Mouse (Mus musculus): ENCODE measurements around the gene Cyth3.

Gene Cyth3

DNA sequence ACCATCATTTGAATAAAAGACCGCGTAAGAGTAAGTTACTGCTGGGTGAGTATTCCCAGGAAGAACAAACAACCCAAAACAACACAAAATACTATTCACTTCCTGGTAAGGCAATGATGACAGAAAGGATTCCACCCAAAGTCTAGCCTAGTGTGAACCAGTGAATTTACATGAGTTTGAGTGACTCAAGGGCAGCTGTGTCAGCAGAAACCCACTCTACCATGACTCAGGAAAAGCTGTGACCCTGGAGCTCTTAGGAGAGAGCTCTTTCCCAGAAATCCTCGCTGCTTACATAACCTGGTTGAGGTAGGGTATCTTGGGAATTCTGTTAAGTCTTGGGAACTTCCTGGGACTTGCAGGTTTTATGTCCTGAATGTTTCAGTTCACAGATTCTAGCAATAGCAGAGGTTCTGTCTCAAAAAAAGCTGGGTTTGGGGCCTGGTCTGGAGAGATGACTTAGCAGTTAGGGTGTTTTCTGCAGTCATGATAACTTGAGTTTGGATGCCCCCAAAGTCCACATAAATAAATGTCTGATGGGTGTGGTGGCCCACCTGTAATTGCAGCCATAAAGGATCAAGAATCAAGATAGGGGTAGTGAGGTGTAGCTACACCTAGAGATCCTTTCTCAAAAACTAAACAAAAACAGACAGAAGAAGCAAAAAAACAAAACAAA, 5.5 kb upstream of the Cyth3 start:
- DNase-seq = no peak

DNA sequence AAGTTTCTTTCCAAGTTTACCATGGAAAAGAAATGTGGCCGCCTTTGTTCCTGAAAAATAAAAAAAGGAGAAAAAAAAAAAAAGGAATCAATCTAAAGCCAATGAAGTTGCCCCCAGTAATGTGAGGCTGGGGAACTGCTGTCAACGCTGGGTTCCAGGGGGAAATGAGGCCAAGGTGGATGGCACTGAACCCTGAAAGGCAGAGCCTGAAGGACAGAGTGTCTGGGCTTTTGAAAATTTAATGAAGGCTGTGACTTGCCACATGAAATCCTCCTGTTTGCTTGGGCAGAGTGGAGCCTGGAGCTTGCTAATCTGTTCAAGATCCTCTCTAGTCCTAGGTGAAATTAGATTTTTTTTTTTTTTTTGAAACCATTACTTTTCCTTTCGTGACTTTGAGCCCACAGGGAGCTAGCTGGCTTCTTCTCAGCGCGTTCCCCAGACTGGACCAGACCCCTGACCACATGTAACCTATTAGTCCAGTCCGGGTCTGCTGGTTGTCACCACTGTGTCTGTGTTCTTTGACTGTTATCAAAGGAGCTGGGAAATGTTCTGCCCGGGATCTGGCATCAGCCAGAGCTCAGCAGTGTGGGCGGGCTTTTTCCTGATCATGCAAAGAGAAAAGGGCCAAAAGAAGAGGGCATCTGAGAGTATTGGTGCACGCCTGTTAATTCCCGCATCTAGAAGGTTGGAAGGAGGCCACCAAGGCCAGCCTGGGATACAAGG, 4.6 kb upstream of the Cyth3 start:
- DNase-seq = peak; percentile 28

DNA sequence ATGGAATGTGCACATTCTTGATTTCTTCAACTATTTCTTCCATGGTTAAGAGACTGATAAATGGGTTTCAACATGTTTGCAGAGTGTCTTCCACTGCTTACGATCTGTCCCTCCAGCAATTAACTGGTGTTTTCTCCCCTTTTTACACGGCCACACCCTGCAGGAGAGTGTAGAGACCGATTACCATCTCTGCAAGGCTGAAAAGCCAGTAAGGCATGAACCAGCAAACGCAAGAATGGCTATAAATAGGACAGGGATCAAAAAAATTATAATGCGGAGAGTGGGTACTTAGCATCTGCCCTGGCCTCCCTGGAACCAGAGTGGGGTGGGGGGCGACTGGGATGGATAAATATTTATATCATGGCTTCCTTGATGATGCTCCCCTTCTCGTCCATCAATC, 3.7 kb upstream of the Cyth3 start:
- DNase-seq = peak; percentile 40

DNA sequence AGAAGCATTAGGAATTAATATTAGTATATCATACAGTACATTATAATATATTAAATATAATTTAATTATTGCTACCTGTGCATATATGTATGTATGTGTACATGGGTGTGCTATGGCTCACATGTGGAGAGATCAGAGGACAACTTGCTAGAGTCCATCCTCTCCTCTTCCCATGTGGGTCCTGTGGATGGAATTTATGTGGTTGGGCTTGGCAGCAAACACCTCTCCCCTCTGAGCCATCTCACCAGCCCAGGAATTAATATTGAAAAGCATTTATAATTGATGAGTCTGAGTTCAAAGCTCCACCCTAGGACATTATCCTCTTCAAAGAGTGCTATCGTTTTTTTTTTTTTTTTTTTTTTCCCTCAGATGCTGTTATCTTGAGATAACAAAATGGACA, 2.1 kb upstream of the Cyth3 start:
- no peak for DNase-seq

DNA sequence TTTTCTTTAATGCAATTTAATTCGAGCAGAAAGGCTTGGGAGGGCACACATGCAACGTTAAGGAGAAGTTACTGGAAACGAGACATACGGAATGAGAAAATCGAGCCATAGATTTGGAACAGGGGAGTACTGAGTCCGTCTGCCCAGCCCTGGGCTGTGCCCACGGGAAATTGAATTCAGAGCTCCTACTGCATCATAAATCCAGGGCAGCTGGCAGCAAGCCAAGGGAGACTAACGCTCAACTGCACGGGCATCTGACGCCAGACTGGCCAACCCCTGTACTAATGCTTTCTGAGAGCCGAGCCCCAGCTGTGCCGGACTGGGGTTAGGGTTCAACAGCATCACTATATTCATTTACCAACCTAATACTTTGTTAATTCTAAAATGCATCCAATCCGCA, 1.3 kb upstream of the Cyth3 start:
- DNase-seq = peak; percentile 74

DNA sequence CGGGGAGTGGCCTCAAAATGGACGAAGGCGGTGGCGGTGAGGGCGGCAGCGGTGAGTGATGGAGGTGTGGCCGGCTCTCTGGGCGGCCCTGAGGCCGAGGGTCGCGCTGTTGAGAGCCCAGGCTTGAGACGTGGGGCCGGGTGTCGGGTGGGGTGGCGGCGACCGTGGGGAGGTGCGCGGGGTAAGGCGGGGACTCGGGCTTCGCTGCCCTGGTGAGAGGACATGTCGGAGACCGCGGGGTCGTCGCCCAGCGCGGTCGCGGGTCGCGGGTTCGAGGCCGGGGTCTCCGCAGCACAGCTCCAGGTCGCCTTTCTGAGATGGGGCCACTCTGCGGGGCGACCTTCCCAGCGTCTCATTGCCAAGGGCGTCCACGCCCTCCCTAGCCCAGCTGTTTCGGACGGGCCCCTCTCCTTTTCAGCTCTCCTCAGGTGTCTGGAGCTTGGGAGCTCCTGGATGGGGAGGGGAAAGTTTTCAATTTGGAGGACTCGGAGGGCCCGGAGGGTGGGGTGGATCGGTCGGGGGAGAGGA, 440 bp downstream of the Cyth3 start:
- DNase-seq = no peak

DNA sequence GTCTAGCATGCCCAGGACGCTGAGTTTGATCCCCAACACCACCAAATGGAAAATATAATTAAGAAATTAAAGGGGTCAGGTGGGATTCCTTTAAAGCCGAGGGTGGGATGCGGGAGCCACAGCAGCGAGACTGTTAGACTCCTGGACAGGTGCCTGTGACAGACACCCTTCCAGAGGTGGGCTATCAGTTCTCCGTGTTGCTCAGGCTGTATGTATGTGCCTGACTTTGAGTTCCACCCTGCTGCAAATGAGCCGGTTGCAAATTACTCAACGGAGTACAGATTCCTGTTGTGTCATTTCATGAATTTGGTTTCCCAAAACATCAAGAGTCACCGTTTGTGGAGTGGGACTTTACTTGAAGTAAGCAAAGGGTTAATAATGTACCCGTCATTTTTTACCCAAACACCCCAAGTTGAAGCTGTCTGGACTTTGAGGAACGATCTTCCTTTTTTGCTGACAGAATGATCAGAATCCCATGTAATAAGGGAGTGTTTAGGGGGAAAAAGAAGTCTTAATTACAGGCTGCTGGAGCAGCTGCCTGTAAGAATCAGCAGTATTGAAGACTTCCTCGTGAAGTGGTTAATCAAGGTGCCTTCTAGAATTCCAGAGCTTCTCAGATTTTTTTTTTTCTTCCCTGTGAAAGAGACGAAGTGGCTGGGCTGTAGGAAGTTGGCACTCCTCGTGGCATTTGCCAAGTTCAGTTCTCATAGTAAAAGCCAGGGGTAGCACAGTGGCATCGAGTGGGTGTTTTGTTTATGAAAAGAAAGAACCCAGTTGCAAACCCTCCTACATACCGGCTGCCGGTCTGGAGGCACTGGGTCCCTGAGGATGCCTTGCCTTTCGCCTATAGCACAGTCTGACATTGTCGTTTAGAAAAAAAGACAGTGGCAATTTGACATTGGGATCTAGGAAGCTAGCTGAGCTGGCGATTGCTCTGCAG, 1.4 kb downstream of the Cyth3 start:
- DNase-seq = peak; percentile 23

DNA sequence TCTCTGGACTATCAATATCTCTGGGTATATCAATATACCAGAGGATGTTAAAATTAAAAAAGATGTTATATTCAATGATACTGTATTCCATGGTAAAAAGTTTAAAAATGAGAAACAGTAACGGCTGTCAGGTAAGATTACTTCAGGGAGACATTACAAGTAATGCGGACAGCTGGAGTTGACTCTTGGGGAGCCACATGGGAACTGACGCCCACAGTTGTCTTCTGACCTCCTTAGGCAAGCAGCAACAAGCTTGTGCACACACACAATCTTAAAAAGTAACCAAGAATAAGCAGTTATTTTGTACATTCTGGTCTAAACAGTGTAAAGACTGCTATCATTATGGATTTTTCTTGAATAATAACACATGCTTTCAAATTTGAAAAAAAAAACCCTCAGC, 2.2 kb downstream of the Cyth3 start:
- no peak for DNase-seq

DNA sequence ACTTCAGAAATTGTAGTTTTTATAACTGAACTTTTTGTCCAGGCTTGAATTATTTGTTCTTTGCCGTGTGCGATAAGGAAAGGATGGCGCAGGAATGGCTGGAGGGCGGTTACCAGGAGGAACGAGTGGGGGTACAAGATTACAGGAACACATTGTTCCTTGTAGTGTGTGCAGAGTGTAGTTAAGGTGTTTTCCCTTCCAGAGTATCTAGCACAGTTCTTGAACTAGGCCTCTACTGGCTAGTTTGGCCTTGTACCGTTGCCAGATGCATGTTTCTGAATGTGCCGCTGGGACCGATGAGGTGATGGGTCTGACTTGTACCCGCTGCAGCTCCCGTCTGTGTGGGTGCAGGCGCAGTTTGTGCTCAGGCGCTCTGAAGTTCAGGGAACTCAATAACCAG, 3.2 kb downstream of the Cyth3 start:
- DNase-seq = peak; percentile 73

DNA sequence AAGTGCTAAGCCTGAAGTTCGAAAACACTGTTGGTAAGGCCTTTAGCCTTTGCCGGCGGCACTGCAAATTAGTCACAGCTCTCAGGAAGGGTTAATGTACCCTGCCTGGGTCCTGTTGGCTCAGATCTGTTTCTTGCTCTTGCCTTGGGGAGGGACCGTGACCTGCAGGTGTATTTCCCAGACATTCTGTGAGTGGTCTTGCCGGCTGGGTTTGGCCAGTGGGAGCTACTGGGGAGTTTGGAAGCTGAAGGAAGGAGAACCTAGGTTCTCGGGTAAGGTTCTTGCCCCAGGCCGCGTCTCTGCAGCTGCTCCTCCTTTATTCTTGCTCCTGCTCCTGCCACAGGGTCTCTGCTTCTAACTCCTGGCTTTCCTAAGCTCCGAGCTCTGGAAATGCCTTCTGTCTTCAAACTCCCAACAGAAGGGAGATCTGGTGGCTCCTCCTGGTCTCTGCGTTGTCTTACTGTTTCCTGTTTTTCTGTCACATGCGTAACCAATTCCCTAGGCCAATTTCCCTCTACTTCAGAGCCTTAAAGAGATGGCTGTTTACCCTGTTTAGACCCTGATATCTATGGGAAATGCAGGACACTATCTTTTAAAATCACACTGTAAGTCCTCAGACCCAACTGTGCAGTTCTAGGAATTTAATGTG, 3.8 kb downstream of the Cyth3 start:
- peak; percentile 28 for DNase-seq

DNA sequence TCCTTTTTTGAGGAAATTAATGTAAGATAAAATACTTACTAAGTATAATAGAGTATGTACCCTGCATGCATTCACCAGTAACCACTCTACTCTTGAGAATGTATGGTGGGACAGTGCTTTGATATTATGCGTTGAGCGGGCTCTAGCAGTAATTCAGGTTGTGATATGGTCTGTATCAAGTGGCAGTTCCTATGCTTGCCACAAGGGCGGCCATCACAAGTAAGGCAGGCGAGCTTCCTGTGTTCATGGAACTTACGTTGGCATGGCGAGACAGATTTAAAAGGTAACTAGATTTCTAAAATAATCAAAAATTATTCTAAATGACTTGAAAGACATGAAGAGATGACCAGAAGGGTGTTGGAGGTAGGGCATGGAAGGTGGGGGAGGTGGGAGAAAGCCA, 5.3 kb downstream of the Cyth3 start:
- DNase-seq = no peak

DNA sequence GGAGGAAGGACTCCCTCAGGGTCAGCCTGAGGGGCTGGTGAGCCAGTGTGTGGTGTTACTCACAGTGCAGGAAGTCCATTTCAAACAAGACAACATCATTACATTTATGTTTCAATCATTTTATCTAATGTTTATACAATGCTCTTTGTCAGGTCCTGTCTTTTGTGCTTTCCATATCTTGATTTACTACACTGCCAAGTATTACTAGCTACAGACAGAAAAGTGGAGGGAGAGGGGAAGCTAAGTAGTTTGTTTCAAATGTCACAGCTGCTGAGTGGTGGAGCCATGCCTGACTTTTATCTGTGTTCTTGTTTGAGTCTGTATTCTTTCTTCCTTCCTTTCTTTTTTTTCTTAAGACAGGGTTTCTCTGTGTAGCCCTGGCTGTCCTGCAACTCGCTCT, 5.7 kb downstream of the Cyth3 start:
- DNase-seq = no peak

DNA sequence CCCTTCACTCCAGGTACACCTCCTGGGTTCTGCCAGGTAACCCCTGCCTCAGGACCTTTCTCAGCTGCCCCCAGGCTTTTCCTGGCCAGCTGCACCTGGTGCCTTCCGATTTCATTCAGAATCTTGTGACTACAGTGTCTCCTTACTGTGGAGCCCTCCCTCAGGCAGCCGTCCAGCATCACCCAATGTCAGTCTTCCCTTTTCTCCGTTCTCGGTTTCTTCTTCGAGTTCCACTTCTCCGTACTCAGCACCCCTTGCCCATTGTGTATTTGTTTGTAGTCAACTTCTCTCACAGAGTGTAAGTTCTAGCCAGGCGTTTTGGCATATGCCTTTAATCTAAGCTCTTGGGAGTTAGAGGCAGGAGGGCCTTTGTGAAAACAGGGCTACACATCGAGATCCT, 7.4 kb downstream of the Cyth3 start:
- DNase-seq = no peak

DNA sequence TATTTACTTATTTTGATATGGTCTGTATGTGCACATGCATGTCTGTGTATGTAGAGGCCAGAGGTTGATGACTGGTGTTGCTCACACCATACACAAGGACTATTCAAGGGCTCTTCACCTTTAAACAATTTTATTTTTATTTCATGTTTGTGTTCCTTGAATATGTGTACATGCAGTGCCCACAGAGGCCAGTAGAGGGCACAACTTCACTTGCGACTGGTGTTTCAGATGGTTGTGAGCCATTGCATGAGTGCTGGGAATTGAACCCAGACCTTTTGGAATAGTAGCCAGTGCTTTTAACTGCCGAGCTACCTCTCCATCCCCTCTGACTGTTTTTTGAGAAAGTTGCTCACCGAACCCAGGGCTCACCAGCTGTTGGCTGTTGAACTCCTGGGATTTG, 8.0 kb downstream of the Cyth3 start:
- no peak for DNase-seq

DNA sequence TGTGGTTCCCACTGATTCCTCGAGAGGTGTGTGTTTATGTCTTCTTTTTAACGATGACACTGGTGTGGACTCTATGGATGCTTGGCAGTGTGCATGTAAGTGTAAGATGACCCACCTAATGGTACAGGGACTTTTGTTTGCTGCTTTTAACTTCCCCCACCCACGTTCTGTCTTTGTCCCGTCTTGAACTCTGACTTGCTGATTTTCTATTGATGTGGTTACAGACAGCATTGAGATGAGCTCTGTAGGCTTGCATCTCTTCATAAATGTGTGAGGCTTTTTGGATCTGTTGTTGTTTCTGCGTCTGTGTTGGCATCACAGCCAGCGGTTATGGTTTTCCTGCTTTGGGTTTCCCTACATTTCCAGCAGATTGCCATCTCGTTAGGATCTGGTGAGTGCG, 8.5 kb downstream of the Cyth3 start:
- no peak for DNase-seq

DNA sequence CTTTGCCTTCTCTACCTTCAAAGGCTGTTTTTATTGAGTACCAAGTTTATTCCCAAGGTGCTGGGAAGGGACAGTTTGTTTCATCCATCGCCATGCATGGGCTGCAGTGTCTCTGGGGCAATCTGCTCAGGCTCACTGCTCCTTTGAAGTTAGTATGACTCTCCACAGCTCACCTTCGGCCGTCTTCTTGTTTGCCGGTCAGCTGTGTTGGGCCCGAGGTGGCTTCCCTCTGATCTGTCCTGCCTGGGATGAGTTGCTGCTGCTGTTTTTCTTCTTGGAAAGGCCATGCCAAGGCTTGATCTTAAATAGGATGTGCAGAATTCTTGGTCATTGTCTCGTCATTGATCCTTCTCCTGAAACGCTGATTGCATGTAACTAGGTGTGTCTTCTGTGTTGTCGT, 9.3 kb downstream of the Cyth3 start:
- no peak for DNase-seq

DNA sequence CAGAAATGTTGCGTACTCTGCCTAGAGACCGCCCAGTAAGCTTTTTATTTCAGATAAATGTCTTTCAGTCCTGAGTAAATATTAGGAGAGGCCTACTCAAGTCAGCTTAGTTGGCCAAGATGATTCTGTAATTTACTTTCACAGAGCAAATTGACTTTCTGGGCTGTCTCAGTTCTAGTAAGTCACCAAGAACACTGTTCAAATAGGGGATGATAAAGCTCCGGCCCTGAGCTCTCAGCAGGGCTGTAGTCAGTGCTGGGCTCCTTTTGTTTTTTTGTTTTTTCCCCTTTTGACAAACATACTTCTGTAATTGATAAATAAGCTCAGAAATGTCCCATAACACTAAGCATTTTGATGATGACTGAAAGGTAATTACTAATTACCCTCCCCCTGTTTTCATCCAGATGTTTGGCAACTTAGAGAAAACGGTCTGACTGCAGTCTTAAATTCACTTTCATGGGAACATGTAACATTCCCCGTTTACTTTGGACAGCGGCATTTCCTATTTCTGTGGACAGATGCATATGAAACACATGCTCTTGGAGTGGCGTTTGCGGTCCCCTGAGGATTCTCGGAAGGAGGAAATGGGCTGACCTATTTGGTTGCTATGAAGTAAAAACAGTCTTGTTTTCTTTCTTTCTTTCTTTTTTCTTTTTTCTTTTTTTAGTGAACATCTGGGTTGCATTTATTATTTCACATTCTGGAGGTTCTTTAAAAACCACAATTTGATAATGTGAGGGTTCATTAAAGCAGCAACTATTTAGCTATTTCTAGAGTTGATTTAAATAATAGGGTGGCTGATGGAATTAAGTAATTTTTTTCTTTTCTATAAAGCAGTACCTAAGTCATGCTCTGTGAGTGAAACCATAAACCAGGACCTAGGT, 10.7 kb downstream of the Cyth3 start:
- peak; percentile 64 for DNase-seq

DNA sequence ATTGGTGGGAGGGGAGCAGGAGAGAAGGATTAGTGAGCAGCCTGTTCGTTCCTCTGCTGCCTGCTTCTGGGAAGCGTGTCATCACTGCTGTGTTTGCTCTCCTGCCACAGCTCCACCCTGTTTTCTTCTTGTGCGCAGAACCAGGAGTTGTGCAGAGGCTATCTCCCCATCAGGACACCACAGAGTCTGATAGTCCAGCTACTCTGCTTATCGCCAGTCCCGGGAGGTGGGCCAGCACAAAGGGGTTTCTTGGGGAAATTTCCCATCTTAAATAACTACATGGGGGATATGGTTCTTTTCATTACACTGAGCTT, 11.3 kb downstream of the Cyth3 start:
- DNase-seq = no peak

DNA sequence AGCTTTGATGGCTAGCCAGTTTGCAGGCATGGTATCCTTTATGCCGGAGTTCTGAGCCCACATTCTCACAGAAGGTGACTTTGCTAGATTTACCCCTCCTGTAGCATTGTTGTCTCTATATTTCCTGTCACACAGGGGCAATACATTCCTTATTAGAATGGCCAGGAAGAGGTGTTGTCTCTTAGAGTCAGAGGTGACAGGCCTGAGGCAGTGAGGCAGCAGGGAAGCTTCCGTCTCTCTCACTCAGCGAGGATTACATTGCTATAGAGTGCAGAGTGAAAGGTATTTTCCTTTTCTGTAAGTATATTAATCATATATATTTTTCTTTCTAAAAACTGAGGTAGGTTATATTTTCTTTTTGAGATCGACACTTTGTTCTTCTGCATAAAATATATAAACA, 11.6 kb downstream of the Cyth3 start:
- DNase-seq = no peak

DNA sequence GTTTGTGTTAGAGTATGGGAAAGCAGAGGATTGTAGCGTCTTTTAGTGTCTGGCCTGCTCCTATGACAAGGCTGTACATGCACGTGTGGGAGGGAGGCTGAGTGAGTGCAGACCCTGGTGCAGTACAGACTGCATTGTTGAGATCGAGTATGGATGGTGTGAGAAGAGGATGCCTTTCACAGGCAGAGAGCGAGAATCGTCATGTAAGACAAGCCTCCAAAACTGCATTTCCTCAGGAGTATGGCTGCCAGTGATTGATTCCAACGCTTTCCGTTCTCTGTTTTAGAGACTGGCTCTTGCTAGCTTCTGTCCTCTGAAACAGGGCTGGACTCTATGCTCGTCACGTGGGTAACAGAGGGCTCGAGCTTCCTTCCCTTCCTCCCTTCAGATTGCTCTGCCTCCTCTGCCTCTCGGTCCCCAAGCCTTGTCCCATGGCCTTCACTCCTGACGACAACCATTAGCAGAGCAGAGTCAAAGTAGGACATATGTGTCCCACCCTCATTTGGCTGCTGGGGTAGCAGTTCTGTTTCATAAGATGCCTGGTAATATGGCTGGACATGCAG, 12.4 kb downstream of the Cyth3 start:
- peak; percentile 45 for DNase-seq

DNA sequence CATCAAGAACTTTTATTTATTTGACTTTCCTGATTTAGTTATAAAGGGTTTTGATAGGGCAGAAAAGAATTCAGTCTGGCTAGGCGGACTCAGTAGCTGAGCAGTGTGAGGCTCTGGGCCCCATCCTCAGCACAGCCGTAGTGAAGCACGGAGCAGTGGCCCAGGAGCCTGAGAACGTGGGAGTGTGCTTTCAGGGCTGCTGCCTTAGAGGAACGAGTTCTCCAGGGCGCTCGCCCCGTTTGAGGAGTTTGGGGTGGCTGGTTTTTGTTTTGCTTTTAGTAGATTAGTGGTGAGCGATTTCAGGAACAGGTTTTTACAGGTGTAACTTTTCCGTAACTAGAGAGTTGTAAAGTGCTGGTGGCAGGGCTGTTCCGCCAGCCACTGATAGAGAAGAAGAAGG, 13.1 kb downstream of the Cyth3 start:
- DNase-seq = no peak

DNA sequence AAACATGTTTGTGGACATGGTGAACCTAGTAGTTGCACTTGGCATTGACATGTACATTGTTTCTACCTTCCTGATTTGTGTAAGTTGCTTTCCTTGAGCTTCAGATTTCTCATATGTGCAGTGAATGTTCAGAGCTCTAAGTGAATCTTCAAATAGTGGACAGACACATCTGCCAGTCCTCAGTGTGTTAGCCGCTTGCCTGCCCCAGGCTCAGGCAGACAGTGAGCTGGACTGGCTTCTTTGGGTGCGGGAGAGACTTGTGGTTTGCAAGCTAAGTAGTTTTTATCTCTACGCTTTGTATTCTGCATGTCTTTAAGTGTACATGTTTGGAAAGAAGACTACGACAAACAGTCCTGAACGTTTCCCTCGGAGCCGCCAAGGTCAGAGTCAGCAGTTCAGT, 13.9 kb downstream of the Cyth3 start:
- DNase-seq = no peak
